Mouse (Mus musculus): ENCODE data around the gene Sypl. TPM values are rescaled to one million over a fixed set of nuclear protein-coding genes. Genes with fewer than 3 reads are reported as not detected.

Gene Sypl
- total RNA-seq (2021): 98.7 and 108 TPM in 2 replicates
- long read RNA-seq, experiment 1, full-length matches to known transcripts: 154 of 168 reads
- long read RNA-seq, experiment 1, partial matches to known transcripts: 4 of 168 reads
- long read RNA-seq, experiment 1, other reads (novel, unspliced or antisense): 10 of 168 reads
- long read RNA-seq, experiment 2, transcript Sypl-201 (5 exons, 2,019 nt): major isoform, 77 of 86 reads
- long read RNA-seq, experiment 2, partial matches to known transcripts: 2 of 86 reads
- long read RNA-seq, experiment 2, other reads (novel, unspliced or antisense): 7 of 86 reads

GRCm38 (mm10) chr12:32953596-32954215 is at the start of gene Sypl:
Sypl (plus strand) TSS chr12:32953891.
- peak; percentile 99 for DNase-seq

DNA sequence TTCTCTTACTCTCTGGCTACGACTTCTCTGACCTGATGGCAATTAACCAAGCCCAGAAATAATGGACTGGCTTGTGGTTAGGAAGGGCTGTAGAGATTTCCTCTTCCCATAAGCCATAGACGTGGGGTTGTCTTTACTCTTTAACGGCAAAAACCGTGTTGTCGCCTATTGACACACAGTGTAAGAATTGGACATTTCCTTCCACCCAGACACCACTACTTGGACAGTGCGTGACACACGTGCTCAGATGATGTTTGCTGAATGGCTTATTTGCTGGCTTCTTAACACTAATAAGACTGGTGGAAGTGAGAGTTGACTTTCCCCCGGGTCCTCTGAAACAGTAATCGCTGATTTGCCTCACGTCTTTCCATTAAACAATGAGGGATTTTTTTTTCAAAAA is 44.0 kb upstream of the Sypl start:
- DNase-seq: no peak

DNA sequence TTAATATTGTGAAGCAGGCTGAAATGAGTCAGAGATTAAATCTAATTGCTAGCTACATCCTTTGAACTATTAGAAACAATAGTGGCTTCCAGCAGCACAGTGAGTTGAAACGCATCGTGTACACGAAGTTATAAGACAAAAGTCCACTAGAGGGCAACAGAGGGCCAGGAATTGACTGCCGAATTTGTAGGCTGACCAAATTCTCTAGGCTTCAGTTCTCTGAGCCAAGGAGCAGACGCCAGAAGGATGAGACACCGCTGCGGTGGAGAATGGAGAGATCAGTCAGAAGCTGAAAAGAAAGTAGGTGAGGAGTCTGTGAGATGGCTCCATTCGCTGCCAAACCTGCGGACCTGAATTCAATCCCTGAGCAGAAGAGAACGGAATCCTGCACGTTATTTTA is 43.6 kb upstream of the Sypl start:
- DNase-seq: peak; percentile 73

GRCm38 (mm10) chr12:32910560-32911194 is 43.0 kb upstream of the Sypl start:
- peak; percentile 75 for DNase-seq

- no peak for DNase-seq
These were observed 42.1 kb upstream of the Sypl start for GRCm38 (mm10) chr12:32911569-32911968.

GRCm38 (mm10) chr12:32912772-32913171 is 40.9 kb upstream of the Sypl start:
- DNase-seq: no peak

DNA sequence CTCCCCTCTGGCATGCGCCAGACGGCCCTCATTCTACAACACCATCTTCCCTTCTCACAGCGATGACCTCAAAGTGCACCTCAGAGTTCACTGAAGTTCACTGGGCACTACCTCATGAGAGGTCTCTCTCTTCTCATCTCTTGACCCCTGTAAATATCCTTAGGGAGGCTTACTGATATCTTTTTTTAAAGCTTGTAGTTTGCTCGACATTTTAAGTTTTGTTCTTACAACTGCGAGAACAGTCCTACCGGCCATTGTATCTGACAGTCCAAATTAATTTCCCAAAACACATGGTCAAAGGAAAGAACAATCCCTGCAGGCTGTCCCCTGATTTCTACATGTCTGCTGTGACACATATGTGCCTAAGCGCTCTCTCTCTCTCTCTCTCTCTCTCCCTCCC is 35.0 kb upstream of the Sypl start:
- DNase-seq: no peak

DNA sequence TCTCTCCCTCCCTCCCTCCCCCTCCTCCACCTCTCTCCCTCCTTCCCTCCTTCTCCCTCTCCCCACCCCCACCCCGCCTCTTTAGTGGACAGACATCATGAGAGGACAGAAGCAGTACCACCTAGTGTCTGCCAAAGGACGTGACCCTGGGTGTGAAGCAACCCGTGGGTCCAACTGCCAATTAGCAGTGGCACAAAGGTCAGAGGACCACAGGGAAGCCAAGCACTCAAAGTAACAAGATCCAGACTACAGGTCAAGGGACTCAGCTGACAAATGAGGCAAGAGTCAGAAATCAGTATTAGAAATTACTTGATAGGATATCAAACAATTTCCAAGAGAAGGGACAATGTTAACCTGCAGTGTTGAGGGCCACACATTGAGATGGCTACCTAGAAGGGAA is 34.6 kb upstream of the Sypl start:
- DNase-seq: peak; percentile 77

GRCm38 (mm10) chr12:32919527-32919926 is 34.2 kb upstream of the Sypl start:
- DNase-seq: no peak

- peak; percentile 92 for DNase-seq
These were observed 33.4 kb upstream of the Sypl start for GRCm38 (mm10) chr12:32920185-32920788.

GRCm38 (mm10) chr12:32921071-32921470 is 32.6 kb upstream of the Sypl start:
- DNase-seq: peak; percentile 53

DNA sequence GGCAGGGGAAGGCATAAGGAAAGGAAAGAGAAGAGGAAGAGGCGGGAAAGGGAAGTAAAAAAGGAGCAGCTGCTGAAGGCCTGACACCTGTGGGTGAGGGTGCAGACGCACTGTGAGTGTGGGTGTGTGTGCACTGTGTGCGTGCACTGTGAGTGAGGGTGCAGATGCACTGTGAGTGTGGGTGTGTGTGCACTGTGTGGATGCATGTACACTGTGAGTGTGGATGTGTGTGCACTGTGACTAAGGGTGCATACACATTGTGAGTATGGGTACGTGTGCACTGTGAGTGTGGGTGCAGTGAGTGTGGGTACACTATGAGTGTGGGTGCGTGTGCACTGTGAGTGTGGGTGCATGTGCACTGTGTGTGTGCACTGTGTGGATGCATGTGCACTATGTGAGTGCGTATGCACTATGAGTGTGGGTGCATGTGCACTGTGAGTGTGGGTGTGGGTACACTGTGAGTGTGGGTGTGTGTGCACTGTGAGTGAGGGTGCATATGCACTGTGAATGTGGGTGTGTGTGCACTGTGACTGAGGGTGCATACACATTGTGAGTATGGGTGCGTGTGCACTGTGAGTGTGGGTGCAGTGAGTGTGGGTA is 32.1 kb upstream of the Sypl start:
- no peak for DNase-seq

- DNase-seq: no peak
These were observed 29.4 kb upstream of the Sypl start for GRCm38 (mm10) chr12:32924245-32924644.

DNA sequence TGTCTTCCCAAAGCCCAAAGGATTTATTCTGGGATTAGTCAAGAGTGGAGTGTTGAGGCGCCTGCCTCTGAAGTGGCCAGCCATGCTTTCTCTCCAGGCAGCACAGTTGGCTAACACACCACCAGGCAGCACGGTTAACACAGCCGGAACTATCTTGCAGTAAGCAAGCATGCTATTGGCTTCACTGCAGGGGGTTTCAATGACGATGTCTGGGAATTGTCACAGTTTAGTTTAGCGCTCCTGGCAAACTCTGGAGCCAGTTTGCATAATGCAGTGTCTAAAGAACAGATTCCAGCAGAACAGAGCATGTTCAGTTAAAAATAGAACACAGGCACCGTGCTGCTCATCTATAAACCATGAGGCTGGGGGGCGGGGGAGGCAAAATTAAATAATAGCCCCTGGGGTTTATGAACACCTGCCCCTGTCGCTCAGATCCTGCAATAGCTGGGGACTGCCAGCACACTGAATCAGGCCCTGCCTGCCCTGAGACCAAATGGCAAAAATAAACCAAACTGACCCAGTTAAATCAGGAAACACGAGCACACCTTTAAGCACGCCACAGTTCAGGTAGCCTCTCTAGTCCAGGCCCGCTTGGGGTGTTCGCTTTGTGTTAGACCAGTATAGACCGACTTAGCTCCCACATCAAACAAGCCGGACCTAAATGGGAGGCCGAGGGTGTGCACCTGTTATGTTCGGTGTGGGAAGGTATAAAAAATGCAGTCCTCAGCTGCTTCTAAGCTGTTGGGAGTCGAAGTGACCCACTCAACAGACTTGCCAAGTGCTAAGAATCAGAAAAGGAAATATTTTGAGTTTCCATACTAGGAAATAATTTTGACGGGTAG is 27.1 kb upstream of the Sypl start:
- DNase-seq: no peak

GRCm38 (mm10) chr12:32927231-32927835 is 26.4 kb upstream of the Sypl start:
- DNase-seq: no peak

DNA sequence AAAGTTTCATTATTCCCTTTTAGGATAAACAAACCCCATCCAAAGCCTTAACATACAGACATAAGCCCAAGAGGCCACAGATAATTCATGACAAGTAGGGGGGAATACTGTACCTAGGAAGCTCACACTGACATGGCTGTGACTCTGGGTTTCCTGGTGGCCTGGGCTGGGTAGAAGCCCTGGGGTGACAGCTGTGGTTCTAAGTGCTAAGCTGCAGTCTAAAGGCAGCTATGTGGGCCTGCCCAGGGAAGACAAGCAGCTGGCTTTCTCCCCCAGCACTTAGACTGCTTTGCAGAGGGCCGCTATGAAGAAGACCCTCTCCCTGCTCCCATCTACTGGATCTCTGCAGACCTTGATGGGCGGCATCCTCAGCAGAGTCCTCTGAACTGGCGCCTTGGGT is 25.5 kb upstream of the Sypl start:
- no peak for DNase-seq

DNA sequence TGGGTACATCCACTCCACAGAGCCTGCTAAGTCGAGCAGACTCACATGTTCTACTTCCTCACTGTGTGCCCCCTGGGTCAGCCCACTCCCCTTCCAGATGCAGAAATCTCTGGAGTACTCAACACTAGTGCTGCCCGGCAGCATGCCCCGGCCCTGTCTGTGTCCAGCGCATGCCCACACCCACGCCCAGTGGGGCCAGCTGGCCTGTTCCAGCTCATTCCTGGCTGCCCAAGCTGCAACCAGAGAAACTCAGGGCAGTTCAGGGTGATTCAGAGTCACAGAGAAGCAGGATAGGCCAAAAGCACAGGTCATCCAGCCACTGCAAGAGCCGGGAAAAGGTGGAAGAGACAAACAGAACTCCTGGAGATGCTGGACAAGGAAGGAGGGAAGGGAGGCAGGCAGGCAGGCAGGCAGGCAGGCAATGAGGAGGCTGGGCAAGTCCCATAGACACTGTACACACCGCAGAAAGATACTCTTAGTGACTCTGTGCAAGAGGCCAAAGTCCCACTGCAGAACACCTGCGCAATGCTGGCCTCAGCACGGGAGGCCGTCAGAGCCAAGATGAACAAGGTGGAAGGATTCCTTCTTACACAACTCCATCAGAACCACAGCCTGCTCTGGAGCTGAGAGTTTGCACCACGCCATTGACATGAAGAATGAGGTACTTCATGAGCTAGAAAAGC is 23.7 kb upstream of the Sypl start:
- no peak for DNase-seq

DNA sequence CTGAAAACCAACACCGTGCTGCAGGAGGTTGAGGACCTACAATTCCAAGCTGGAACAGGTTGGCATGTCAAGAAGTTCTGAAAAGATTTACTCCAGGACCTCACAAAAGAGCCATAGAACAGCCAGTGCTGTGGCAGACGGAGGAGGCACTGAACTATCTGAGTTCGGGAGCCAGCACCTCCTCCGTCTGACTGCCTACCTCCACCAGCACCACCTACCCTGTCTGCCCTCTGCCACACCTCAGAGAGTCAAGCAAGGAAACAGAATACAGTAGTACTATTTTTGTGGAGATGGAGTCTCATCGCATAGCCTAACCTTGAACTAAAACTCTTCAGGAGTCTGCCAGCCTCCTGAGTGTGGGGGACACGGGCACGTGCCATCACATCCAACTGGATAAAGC is 23.1 kb upstream of the Sypl start:
- no peak for DNase-seq

- no peak for DNase-seq
These were observed 17.3 kb upstream of the Sypl start for GRCm38 (mm10) chr12:32936246-32936946.

GRCm38 (mm10) chr12:32941141-32941540 is 12.6 kb upstream of the Sypl start:
- DNase-seq: no peak
